Mouse (Mus musculus) subcutaneous adipose tissue, adult 2 months (tissue): ENCODE results near the gene Gm14147. TPM values are rescaled to one million over a fixed set of nuclear protein-coding genes. Genes with fewer than 3 reads are reported as not detected.

ENCODE experiments used
- polyA plus RNA-seq: library from polyadenylated mRNA; depleted of rRNA; stranded (reverse); fragments of >200 nt; gene quantifications from 2 replicates; pipeline ENCODE4 v1.2.3, GENCODE M21; 2012; ENCODE audit warnings: low replicate concordance; rRNA removed

The Gm14147 gene
- polyA plus RNA-seq, result not detected in 2 replicates

GRCm38 (mm10) chr2:151097945-151098344, at the start of gene Gm14147:
Gm14147 (plus strand) TSS chr2:151098245.

GRCm38 (mm10) chr2:151092250-151092649, 5.8 kb upstream of the Gm14147 start, which contains the start of gene Gm14151:
Gm14151 (minus strand) TSS chr2:151092350.

Other genes starting within 250 kb of the Gm14147 start
- gene Abhd12, start 193.5 kb upstream of the Gm14147 start, polyA plus RNA-seq, result 94.3 and 133 TPM in 2 replicates
- gene Gins1, start 192.8 kb upstream of the Gm14147 start, polyA plus RNA-seq, result 1.2 and 2.4 TPM in 2 replicates
- 1.4 and 7.1 TPM in 2 replicates for gene Ninl, start 58.9 kb upstream of the Gm14147 start, polyA plus RNA-seq
- 1.5 and 3.8 TPM in 2 replicates for gene Nanp, start 58.8 kb upstream of the Gm14147 start, polyA plus RNA-seq
- not detected in 2 replicates for gene Gm14151, start 5.9 kb upstream of the Gm14147 start, polyA plus RNA-seq